Mouse (Mus musculus): Measurements from ENCODE around the gene Dnajc15. TPM values are rescaled to one million over a fixed set of nuclear protein-coding genes. Genes with fewer than 3 reads are reported as not detected.

The Dnajc15 gene
- total RNA-seq, 1 experiment from 2014 or later, result 21.2 TPM

DNA sequence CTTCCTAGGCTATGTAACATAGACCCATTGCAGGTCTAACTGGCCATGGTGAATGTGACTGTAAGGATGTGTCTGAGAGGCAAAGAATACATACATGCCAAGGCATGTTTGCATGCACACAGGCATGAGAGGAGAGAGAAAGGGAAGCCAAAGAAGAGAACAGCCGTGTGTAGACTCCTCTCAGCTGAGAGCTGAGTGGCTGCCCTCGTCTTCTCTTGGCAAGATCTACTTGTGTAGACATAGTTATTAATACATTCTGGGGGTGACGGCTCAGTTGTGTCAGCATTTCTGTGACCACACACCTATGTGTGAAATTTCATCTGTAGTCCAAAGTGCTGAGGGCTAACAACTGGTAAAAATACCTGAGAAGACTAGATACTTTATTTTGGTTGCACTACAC is 55.1 kb downstream of the Dnajc15 start:
- no peak for ATAC-seq (replicated peaks in 1 of 2; ENCODE audit: insufficient read depth in 1 of 2, low FRiP score in 2 of 2, low TSS enrichment in 1 of 2, low read depth in 1 of 2, poor library complexity in 2 of 2, severe bottlenecking in 2 of 2)

DNA sequence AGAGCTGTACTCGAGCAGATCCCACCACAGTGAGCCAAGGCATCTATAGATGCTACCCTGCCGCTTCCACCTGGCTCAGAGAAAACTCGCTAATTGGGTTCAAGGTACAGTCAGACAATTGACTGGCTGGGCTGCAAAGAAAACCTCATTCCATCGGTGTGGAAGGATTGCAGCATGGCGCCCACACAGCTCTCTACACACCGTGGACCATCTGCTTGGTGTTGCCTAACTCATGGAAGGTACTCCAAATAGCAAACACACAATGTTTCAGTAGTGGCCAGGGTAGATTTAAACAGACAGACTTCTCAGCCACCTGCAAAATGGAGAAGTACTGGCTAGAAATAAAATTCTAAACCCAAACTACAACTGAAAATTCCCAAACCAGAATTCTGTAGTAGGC is 57.4 kb downstream of the Dnajc15 start:
- ATAC-seq (replicated peaks in 1 of 2; ENCODE audit: insufficient read depth in 1 of 2, low FRiP score in 2 of 2, low TSS enrichment in 1 of 2, low read depth in 1 of 2, poor library complexity in 2 of 2, severe bottlenecking in 2 of 2), result no peak

DNA sequence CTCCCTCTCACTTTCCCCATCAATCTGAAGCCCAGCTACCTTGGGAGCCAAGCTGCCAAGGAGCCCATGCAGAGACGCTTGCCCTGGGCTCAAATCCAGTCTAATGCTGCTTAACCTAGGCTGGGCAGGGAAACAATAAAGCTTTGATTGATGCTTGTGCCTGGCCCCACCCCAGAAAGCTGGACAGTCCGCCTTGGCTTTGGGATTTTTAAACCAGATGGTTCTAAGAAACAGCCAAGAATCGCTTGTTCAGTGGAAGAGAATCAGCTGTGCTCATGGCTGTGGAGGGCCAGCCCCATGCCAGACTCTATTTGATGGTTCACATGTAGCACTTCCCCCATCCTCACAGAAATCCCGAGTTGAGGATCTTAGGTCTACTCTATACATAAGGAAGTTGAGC is 60.0 kb downstream of the Dnajc15 start:
- ATAC-seq (replicated peaks in 1 of 2; ENCODE audit: insufficient read depth in 1 of 2, low FRiP score in 2 of 2, low TSS enrichment in 1 of 2, low read depth in 1 of 2, poor library complexity in 2 of 2, severe bottlenecking in 2 of 2), result no peak

DNA sequence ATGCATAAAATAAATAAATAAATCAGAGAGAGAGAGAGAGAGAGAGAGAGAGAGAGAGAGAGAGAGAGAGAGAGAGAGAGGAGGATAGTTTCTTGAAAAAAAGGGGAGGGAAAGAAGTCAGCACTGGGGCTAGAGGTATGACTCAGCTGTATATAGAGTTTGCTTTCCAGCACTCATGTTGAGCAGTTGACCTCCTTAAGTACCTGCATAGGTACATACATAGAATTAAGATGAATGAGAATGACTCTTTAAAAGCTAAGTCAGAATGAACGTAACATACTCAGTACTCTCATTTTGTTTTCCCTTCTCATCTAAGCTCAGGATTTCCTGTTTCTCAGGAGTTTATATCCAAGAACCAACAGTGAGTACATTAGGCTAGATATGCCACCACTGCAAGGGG is 62.0 kb downstream of the Dnajc15 start:
- no peak for ATAC-seq (replicated peaks in 1 of 2; ENCODE audit: insufficient read depth in 1 of 2, low FRiP score in 2 of 2, low TSS enrichment in 1 of 2, low read depth in 1 of 2, poor library complexity in 2 of 2, severe bottlenecking in 2 of 2)

DNA sequence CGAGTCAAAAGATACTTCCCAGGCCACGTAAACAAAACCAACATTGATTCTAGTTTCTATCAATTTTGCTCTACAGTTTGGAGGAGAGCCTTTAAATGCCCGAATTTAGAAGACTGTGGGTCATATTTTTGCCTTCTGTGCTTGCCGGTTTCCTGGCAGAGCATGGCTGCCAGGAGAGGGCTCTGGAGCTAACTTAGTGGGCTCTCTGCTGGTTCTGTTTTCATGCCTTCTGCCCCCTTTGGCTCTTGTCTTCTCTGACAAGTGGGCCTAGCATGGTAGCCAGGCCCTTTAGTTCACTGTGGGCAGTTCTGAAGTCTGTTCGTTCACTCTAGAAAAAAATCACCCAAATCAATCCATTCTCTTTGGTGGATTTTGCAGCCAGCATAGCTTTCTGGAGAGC is 63.5 kb downstream of the Dnajc15 start:
- no peak for ATAC-seq (replicated peaks in 1 of 2; ENCODE audit: insufficient read depth in 1 of 2, low FRiP score in 2 of 2, low TSS enrichment in 1 of 2, low read depth in 1 of 2, poor library complexity in 2 of 2, severe bottlenecking in 2 of 2)

DNA sequence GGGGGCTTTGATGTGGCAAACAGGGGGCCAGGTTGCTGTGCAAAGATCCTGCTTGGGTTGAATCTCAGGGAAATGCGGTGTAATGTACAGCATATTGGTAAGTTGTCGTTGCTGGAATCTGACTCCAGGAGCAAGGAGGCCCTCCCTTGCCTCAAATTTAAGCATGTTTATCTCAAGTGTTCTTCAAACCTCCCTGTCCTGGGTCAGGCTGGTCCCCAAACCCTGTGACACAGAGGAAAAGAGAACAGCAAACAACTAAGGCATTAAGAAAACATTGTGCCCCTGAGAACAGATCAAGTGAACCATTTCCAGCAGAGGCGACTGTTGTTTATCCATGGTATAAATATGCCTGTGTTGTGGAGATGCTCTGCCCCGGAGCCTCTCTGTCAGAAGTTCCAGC is 67.1 kb downstream of the Dnajc15 start:
- ATAC-seq (replicated peaks in 1 of 2; ENCODE audit: insufficient read depth in 1 of 2, low FRiP score in 2 of 2, low TSS enrichment in 1 of 2, low read depth in 1 of 2, poor library complexity in 2 of 2, severe bottlenecking in 2 of 2), result no peak

DNA sequence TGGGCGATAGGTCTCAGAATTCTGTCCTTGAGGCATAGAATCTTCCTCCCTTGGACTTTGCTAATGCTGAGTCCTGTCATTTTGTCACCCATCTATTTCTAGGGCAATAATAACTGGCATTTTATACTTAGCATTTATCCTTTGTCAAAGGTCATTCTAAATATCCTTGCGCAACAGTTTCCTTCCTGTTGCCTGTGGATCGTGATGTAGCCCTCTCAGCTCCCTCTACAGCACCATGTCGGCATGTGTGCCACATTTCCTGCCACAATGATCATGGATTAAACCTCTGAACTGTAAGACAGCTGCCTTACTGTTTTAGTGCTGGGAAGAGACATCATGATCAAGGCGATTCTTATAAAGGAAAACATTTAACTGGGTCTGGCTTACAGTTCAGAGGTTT is 68.6 kb downstream of the Dnajc15 start:
- ATAC-seq (replicated peaks in 1 of 2; ENCODE audit: insufficient read depth in 1 of 2, low FRiP score in 2 of 2, low TSS enrichment in 1 of 2, low read depth in 1 of 2, poor library complexity in 2 of 2, severe bottlenecking in 2 of 2), result no peak

DNA sequence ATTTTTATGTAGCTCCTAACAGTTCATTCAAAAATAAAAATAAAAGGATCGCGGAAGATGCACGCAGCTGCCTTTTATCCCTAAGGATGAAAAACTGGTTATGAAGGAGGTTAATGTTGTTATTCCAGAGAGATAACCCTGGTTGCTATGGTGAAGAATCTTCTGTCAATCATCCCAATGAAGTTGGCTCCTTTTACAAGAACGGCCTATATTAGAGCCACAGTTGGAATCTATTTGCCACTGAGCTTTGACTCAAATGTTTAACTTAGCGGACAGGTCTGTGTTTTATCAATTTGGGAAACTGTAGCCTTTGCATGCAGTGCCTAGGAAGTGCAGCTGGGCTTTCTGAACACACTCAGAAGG is 72.7 kb downstream of the Dnajc15 start:
- ATAC-seq (replicated peaks in 1 of 2; ENCODE audit: insufficient read depth in 1 of 2, low FRiP score in 2 of 2, low TSS enrichment in 1 of 2, low read depth in 1 of 2, poor library complexity in 2 of 2, severe bottlenecking in 2 of 2), result no peak

DNA sequence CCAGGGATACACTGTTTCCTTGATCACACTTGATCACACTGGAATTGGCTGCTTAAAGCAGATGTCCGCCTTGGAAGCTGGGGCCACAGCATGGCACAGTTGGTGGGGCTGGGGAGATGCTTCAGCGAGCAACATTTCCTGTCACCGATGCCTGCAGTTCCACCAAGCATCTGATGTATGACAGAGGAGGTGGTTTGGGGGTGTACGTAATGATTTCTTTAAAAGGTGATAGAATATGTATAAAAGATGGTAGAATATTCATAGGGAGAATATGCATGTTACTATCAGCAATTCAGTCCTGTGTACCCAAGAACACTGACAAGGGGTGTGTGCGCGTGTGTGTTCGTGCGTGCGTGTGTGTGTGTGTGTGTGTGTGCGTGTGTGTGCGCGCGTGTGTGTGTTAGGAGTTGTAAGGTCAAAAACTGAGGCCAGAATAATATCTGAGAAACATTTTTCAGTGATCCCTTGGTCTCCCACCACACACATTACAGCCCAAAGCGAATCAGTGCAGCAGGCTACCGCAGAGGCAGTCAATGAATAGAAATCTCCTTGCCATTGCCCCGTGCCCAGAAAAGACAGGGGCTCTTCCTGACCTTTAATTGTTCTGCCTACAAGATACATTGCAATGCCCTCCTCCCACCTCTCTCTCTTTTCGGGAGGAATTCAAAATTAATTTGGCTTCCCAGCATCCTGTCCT is 73.2 kb downstream of the Dnajc15 start:
- no peak for ATAC-seq (replicated peaks in 1 of 2; ENCODE audit: insufficient read depth in 1 of 2, low FRiP score in 2 of 2, low TSS enrichment in 1 of 2, low read depth in 1 of 2, poor library complexity in 2 of 2, severe bottlenecking in 2 of 2)

DNA sequence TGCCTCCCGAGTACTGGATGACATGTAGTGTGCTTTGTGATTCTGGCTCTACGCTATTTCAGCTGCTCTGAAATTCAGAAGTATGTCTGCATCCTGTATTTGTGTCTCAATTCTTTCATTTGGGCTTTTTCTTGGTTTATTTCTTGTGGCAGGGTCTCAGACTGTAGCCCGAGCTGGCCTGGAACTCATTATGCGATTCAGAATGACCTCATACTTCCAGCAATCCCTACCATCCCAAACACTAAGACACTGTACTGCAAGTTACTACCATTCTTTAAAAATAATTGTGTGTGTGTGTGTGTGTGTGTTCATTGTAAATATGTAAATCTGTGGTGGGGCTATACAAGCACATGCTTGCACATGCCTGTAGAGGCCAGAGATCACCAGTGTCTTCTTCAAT is 78.4 kb downstream of the Dnajc15 start:
- no peak for ATAC-seq (replicated peaks in 1 of 2; ENCODE audit: insufficient read depth in 1 of 2, low FRiP score in 2 of 2, low TSS enrichment in 1 of 2, low read depth in 1 of 2, poor library complexity in 2 of 2, severe bottlenecking in 2 of 2)

DNA sequence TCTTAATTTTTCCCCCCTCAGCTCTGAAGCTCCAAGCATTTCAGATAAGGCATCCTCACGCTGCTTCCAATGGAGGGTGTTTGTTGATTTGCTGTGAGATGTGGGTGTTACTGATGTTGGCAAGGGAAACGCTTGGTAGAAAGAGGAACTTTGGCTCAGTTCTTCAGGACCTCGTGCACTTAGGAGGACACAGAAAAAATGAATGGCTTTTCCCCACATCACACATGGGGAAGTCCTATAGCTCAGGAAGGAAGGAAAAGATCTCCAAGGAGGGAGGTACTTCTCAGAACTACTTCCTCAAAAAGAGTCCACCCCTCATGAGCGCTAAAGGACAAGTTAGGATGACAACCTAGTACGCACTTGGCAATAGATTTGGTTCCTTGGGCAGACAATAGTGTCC is 79.7 kb downstream of the Dnajc15 start:
- peak; percentile 65 to 71 for ATAC-seq (replicated peaks in 1 of 2; ENCODE audit: insufficient read depth in 1 of 2, low FRiP score in 2 of 2, low TSS enrichment in 1 of 2, low read depth in 1 of 2, poor library complexity in 2 of 2, severe bottlenecking in 2 of 2)

DNA sequence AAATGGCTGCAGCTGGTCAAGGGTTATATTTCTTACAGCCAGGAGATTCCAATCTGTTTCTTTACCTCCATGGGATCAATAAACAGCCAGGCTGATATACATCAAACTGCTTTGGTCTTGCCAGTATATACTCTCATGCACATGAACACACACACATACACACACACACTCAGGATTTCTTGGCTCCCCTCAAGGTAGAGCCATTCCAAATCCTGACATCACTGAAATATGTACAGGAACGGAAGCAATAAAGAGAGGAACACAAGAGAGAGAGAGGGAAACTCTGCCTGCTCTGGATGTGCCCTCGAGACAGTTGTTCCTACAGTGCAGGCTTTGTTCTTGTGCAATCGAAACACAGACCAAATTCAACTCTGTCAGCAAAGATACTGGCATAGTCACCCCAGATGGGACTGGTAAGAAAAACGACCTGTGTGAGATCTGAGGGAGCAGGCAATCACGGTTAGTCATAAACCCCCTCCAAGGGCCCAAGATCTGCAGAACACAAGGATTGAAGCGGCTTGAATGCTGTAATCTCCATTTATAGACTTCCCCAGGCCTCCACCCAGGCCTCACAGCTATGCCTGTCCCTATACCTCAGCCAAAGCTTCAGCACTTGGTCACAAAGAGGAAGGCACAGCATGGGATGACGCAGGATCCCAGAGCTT is 80.5 kb downstream of the Dnajc15 start:
- ATAC-seq (replicated peaks in 1 of 2; ENCODE audit: insufficient read depth in 1 of 2, low FRiP score in 2 of 2, low TSS enrichment in 1 of 2, low read depth in 1 of 2, poor library complexity in 2 of 2, severe bottlenecking in 2 of 2), result no peak

DNA sequence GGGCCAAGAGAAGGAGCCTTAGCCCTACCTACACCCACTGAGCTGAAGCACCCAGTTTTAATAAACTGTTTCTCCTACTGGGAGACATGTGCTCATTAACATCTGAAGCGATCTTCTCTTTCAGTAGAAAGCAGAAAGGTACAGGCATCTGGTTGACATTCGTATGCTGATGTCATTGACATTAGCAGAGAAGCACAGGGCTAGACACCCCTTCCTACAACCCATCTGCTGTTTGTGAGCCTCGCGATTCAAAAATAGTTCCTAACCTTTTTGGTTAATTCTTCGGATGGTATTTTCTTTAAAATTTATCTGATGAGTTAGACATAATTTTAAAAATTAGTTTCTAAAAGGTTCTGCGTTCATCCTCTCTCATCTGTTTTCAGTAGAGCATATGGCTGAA is 81.9 kb downstream of the Dnajc15 start:
- no peak for ATAC-seq (replicated peaks in 1 of 2; ENCODE audit: insufficient read depth in 1 of 2, low FRiP score in 2 of 2, low TSS enrichment in 1 of 2, low read depth in 1 of 2, poor library complexity in 2 of 2, severe bottlenecking in 2 of 2)

DNA sequence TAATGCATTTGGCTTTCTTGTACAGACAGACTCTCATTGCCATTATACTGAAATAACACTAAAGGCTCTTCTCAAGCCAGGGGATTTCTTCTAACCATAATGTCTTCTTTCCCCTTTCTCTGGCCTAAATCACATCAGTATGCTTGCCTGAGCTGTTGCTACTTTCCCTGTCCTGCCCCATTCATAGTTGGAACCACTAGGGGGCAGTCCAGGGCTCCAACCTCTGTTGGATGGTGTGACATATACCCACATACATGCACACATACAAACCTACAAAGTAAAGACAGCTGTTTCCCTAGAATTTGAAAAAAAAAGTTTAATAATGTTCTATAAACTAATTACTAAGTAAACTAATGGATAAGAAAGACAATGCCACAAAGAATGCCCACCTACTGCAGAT is 91.7 kb downstream of the Dnajc15 start:
- no peak for ATAC-seq (replicated peaks in 1 of 2; ENCODE audit: insufficient read depth in 1 of 2, low FRiP score in 2 of 2, low TSS enrichment in 1 of 2, low read depth in 1 of 2, poor library complexity in 2 of 2, severe bottlenecking in 2 of 2)

DNA sequence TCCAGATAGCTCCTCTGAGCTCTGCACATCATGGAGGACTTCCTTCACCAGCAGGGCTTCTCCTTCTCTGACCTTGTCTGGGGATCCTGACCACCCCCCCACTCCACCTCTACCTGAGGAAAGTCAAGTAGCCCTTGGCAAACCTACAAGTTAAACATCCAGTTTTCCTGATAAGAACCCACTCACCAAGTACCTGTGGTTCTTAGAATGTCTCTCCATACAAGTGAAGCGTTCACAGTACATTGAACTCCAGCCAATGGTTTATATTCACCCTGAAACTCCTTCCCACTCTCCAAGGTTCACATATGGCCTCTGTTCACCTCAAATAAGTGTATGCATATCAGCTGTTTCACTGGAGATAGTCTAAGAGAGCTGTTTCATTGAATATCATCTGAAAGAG is 97.6 kb downstream of the Dnajc15 start:
- no peak for ATAC-seq (replicated peaks in 1 of 2; ENCODE audit: insufficient read depth in 1 of 2, low FRiP score in 2 of 2, low TSS enrichment in 1 of 2, low read depth in 1 of 2, poor library complexity in 2 of 2, severe bottlenecking in 2 of 2)

DNA sequence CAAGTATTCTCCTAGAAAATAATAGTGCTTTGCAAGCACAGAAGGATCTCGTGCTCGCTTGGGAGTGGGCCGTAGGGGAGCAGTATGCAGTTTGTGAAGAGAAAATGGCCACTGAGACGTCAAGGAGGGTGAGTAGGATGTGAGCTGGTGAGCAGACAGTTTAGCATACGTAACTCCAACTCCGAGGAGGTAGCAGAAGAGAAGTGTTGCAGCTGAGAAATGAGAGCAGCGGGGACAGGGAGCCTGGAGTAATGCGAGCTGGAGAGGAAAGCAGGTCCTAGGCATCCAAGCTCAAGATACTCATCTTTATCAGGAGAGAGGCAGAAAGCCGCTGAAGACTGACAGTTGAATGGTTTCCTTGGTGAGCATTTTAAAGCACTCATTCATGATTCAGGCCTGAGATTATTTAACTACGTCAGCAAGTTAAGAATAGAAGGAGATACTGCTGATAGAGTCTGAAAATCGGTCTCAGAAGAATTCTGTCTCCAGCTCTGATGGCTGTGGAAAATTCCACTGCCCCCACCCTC is 98.9 kb downstream of the Dnajc15 start:
- ATAC-seq (replicated peaks in 1 of 2; ENCODE audit: insufficient read depth in 1 of 2, low FRiP score in 2 of 2, low TSS enrichment in 1 of 2, low read depth in 1 of 2, poor library complexity in 2 of 2, severe bottlenecking in 2 of 2), result no peak

DNA sequence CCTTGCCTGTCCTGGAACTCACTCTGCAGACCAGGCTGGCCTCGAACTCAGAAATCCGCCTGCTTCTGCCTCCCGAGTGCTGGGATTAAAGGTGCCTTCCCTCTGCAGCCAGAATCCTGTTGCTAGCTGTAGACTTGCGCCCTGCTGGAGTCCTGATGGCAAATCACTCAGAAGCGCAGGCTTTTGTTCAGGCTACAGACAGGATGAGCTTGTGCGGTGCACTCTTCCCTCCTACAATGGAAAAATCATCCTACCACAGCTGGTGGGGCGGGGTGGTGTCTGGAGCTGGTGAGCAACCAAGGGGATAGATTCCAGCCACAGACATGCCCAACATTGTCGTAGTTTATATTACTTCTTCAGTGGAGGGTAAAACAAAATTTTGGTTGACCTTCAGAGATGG is 101.6 kb downstream of the Dnajc15 start:
- ATAC-seq (replicated peaks in 1 of 2; ENCODE audit: insufficient read depth in 1 of 2, low FRiP score in 2 of 2, low TSS enrichment in 1 of 2, low read depth in 1 of 2, poor library complexity in 2 of 2, severe bottlenecking in 2 of 2), result no peak

DNA sequence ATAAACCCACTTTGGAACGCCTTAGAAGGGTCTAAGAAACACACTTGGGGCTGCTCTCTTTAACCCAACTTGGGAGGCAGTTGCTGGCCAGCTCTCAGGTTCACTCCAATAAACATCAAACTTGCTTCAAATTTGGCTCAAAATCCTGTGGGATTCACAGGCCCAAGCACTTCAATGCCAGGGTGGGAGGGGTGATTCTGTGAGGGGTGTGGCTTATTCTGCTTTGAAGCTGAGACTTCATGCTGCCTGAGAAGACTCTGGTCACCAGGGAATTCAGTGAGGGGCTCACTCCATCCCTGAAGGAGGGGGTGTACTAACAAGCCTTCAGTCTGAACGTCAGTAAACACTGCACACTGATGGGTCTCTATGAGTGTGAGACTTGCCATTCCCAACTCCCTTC is 103.3 kb downstream of the Dnajc15 start:
- ATAC-seq (replicated peaks in 1 of 2; ENCODE audit: insufficient read depth in 1 of 2, low FRiP score in 2 of 2, low TSS enrichment in 1 of 2, low read depth in 1 of 2, poor library complexity in 2 of 2, severe bottlenecking in 2 of 2), result no peak
